Mouse (Mus musculus) liver, embryonic 14.5 days (tissue): ENCODE data around the gene Hnrnpf.

ENCODE experiments used
- CTCF ChIP-seq: IDR thresholded peaks from 2 replicates; pipeline ENCODE4 v1.5.1; 2016; ENCODE audit warnings: antibody characterized with exemption, low read depth, control low read depth
- EP300 ChIP-seq: IDR thresholded peaks from 2 replicates; pipeline ENCODE4 v1.6.1; 2016; ENCODE audit warnings: antibody characterized with exemption, low read depth

- TF ChIP-seq CTCF (no peak), EP300 (no peak)
Measured at GRCm38 (mm10) chr6:117881997-117882396, 18.1 kb upstream of the Hnrnpf start.
